Mouse (Mus musculus) midbrain, embryonic 16.5 days (tissue): ENCODE measurements around the gene Ubr2. TPM values are rescaled to one million over a fixed set of nuclear protein-coding genes. Genes with fewer than 3 reads are reported as not detected.

Source experiments
- ATAC-seq: fragments of 200-750 bp; cut with Nextera tagmentation; 2 replicates; pipeline ENCODE4 v1.8.0; 2017; ENCODE audit warnings: moderate TSS enrichment
- H3K27ac ChIP-seq: fragments of 300-500 bp; sonication (generic); 2 replicates; pipeline ENCODE4 v1.5.1; 2014; ENCODE audit warnings: mild to moderate bottlenecking, low read length, mixed read lengths
- H3K27me3 ChIP-seq: fragments of 300-500 bp; sonication (generic); 2 replicates; pipeline ENCODE4 v1.6.1; 2014; ENCODE audit warnings: low read depth, low read length, mixed read lengths; ENCODE audit not compliant: control insufficient read depth, insufficient read depth
- H3K36me3 ChIP-seq: fragments of 300-500 bp; sonication (generic); 2 replicates; pipeline ENCODE4 v1.6.1; 2014; ENCODE audit warnings: mild to moderate bottlenecking, low read length, moderate library complexity, mixed read lengths; ENCODE audit not compliant: control insufficient read depth, insufficient read depth
- H3K4me1 ChIP-seq: fragments of 300-500 bp; sonication (generic); 2 replicates; pipeline ENCODE4 v1.6.1; 2014; ENCODE audit warnings: mild to moderate bottlenecking, low read length, mixed read lengths; ENCODE audit not compliant: control insufficient read depth, insufficient read depth
- H3K4me2 ChIP-seq: fragments of 300-500 bp; sonication (generic); 2 replicates; pipeline ENCODE4 v1.6.1; 2014; ENCODE audit warnings: mild to moderate bottlenecking, low read length, mixed read lengths
- H3K4me3 ChIP-seq: fragments of 300-500 bp; sonication (generic); 2 replicates; pipeline ENCODE4 v1.5.1; 2014; ENCODE audit warnings: low read depth, mild to moderate bottlenecking, low read length, moderate library complexity, mixed read lengths
- H3K9ac ChIP-seq: fragments of 300-500 bp; sonication (generic); 2 replicates; pipeline ENCODE4 v1.6.1; 2014; ENCODE audit warnings: low read depth, low read length, mixed read lengths
- H3K9me3 ChIP-seq: fragments of 300-500 bp; sonication (generic); replicated peaks from 2 replicates; pipeline ENCODE4 v1.6.1; 2014; ENCODE audit warnings: mild to moderate bottlenecking, low read length, mixed read lengths; ENCODE audit not compliant: control insufficient read depth, poor library complexity, severe bottlenecking
- WGBS: fragments of 180-500 bp; shearing (Covaris S2); extraction: QIAGEN DNeasy Blood & Tissue Kit; methylation state at CpG from one replicate; pipeline ENCODE4 v1.1.7; 2014; 5-methylcytosine and 5-hydroxymethylcytosine counted together
- polyA plus RNA-seq: library from polyadenylated mRNA; unstranded; fragments of >200 nt; fragmentation: Nextera tagmentation; extraction: Ambion mirVana; gene quantifications from 2 replicates; pipeline ENCODE4 v1.2.1, GENCODE M21; 2015

Ubr2 gene
- polyA plus RNA-seq, 1 experiment from 2014 or later, result 14.3 TPM

- 88% methylated on average over 12 of the region's 12 CpGs for WGBS
- no peaks in the 10 kb centered on the region for H3K4me1 ChIP-seq
Observed at GRCm38 (mm10) chr17:46929277-46929676, 81.1 kb downstream of the Ubr2 start.

DNA sequence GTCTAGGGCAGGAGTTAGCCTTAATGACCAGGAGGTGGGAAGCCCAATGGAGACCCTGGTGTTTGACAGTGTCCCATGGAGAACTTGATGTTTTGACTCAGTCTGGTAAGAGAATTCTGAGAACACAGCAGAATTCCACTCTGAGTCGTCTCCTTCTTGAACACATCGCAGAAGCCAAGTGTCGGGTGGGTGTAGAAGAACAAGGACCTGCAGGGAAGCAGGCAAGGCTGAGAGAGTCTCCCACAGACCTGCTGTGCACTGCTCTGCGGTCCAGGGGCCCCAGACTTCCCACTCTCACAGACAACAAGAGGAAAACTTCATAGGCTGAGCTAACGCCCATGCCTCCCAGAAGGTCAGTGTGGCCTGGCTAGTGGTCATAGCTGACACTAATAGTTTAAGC, 82.6 kb downstream of the Ubr2 start:
- no peak for ATAC-seq
- peaks cover 27% of the 10 kb centered on the region for H3K36me3 ChIP-seq
- 94% methylated on average over 5 of the region's 5 CpGs for WGBS

More at GRCm38 (mm10) chr17:46929277-46929676, 81.1 kb downstream of the Ubr2 start:
- Histone ChIP-seq H3K27ac (no peak overlapping the region), H3K9me3 (no peaks in the 10 kb centered on the region), H3K4me2 (no peak overlapping the region), H3K4me3 (no peak overlapping the region), H3K9ac (no peak overlapping the region), H3K36me3 (peaks cover 39% of the 10 kb centered on the region), H3K27me3 (no peaks in the 10 kb centered on the region)
- ATAC-seq, result no peak

GRCm38 (mm10) chr17:46926941-46927340, 83.4 kb downstream of the Ubr2 start:
- Histone ChIP-seq H3K27ac (no peak overlapping the region), H3K27me3 (no peaks in the 10 kb centered on the region), H3K36me3 (peaks cover 19% of the 10 kb centered on the region), H3K9ac (no peak overlapping the region), H3K9me3 (no peaks in the 10 kb centered on the region), H3K4me3 (no peak overlapping the region), H3K4me2 (no peak overlapping the region), H3K4me1 (no peaks in the 10 kb centered on the region)
- 69% methylated on average over 3 of the region's 3 CpGs for WGBS
- ATAC-seq, result no peak

More for the DNA sequence above, 82.6 kb downstream of the Ubr2 start:
- Histone ChIP-seq H3K4me2 (no peak overlapping the region), H3K4me1 (no peaks in the 10 kb centered on the region), H3K4me3 (no peak overlapping the region), H3K27me3 (no peaks in the 10 kb centered on the region), H3K27ac (no peak overlapping the region), H3K9me3 (no peaks in the 10 kb centered on the region), H3K9ac (no peak overlapping the region)

DNA sequence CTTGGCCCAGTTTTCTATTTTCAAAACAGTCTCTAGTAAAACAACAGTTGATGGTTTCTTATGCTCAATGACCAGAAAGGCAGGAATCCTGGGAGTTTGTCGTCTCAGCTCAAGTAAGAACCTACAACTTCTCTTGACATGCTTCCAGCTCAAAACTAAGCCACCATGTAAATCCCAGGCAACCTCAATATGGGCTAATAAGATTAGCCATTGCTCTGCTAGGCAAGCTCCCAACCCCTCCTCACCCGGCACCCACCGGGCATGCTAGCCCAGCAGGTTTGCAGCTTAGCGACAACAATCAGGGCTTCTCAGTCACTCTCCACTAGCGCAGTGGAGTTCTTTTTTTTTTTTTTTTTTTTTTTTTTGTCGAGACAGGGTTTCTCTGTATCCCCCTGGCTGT, 84.2 kb downstream of the Ubr2 start:
- Histone ChIP-seq H3K4me3 (no peak overlapping the region), H3K9me3 (no peaks in the 10 kb centered on the region), H3K9ac (no peak overlapping the region), H3K36me3 (peaks cover 13% of the 10 kb centered on the region), H3K4me1 (no peaks in the 10 kb centered on the region), H3K4me2 (no peak overlapping the region), H3K27me3 (no peaks in the 10 kb centered on the region), H3K27ac (no peak overlapping the region)
- whole genome bisulfite sequencing, result 21% methylated on average over 6 of the region's 6 CpGs
- ATAC-seq, result no peak

DNA sequence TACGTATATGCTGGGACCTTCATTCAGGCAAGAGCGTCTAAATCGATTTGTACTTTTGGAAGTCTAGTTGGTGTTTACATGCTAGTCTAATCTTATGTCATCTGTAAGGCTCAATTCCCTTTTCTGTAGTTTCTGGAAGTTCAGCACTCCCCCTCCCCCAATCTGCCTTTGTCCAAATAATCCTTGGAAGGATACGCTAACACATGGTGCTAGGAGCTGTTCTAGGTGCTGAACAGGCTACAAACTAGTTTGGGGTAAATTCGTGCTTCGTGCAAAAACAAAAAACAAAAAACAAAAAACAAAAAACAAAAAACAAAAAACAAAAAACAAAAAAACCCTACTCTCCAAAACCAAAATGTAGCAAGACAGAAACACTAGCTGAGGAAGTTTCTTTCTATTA, 89.5 kb downstream of the Ubr2 start:
- Histone ChIP-seq H3K27ac (no peak overlapping the region), H3K36me3 (no peaks in the 10 kb centered on the region), H3K4me1 (no peaks in the 10 kb centered on the region), H3K9ac (no peak overlapping the region), H3K27me3 (no peaks in the 10 kb centered on the region), H3K4me2 (no peak overlapping the region), H3K9me3 (no peaks in the 10 kb centered on the region), H3K4me3 (no peak overlapping the region)
- ATAC-seq, result no peak
- WGBS, result 61% methylated on average over 6 of the region's 6 CpGs

GRCm38 (mm10) chr17:46918951-46919350, 91.4 kb downstream of the Ubr2 start:
- H3K4me1 ChIP-seq, result no peaks in the 10 kb centered on the region
- H3K4me3 ChIP-seq, result no peak overlapping the region
- no peaks in the 10 kb centered on the region for H3K36me3 ChIP-seq
- WGBS, result 46% methylated on average over 4 of the region's 4 CpGs
- no peak overlapping the region for H3K4me2 ChIP-seq
- H3K9me3 ChIP-seq, result no peaks in the 10 kb centered on the region
- no peaks in the 10 kb centered on the region for H3K27me3 ChIP-seq
- no peak overlapping the region for H3K27ac ChIP-seq
- no peak overlapping the region for H3K9ac ChIP-seq
- no peak for ATAC-seq

DNA sequence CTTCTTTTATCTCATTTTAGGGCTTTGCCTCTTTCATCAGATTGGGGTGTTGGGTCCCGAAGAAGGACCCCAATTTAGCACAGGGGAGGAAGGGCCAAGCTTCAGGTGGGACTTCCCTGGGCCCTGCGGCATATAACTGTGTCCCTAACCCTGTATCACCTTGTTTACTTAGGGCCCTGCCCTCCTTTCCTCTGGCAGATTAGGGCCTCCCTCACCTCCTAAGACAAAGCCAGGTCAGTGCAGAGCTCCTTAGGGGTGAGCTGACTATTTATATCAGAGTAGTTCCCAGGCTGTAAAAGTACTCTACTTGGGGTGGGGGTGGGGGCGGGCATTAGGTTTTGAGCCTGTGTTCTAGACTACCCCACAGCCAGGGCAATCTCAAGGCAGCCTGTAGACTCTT, 95.2 kb downstream of the Ubr2 start:
- no peak for ATAC-seq
- Histone ChIP-seq H3K36me3 (no peaks in the 10 kb centered on the region), H3K27me3 (no peaks in the 10 kb centered on the region), H3K27ac (no peak overlapping the region), H3K9ac (no peak overlapping the region), H3K4me2 (no peak overlapping the region), H3K9me3 (no peaks in the 10 kb centered on the region), H3K4me3 (no peak overlapping the region), H3K4me1 (peaks cover 2% of the 10 kb centered on the region; the same call in 1 of the 2 replicates)
- 69% methylated on average over 3 of the region's 3 CpGs for WGBS

GRCm38 (mm10) chr17:46912331-46912730, 98.0 kb downstream of the Ubr2 start:
- 33% methylated on average over 6 of the region's 6 CpGs for WGBS
- Histone ChIP-seq H3K9me3 (no peaks in the 10 kb centered on the region), H3K27ac (0 out of 2 replicates have a peak overlapping the region, but pooled peaks have one; percentile 11), H3K9ac (peak overlapping the region; percentile 20; the same call in 1 of the 2 replicates), H3K4me1 (peaks cover 2% of the 10 kb centered on the region; the same call in 1 of the 2 replicates), H3K4me3 (no peak overlapping the region), H3K27me3 (no peaks in the 10 kb centered on the region), H3K36me3 (no peaks in the 10 kb centered on the region), H3K4me2 (no peak overlapping the region)
- ATAC-seq, result no peak

GRCm38 (mm10) chr17:46910186-46910585, 100.2 kb downstream of the Ubr2 start, which contains the start of gene Prph2:
Prph2 (plus strand) TSS chr17:46910459.
- WGBS, result 74% methylated on average over 10 of the region's 10 CpGs
- H3K4me2 ChIP-seq, result no peak within 1 kb of the TSS
- H3K36me3 ChIP-seq, result no peaks in the 10 kb centered on the region
- H3K4me1 ChIP-seq, result peaks cover 2% of the 10 kb centered on the region; the same call in 1 of the 2 replicates
- H3K27me3 ChIP-seq, result no peaks in the 10 kb centered on the region
- H3K9ac ChIP-seq, result no peak within 1 kb of the TSS
- no peak within 1 kb of the TSS for H3K4me3 ChIP-seq
- no peaks in the 10 kb centered on the region for H3K9me3 ChIP-seq
- ATAC-seq, result no peak
- H3K27ac ChIP-seq, result no peak within 1 kb of the TSS
